Mouse (Mus musculus): Measurements from ENCODE around the gene Dnah7a.
"Not testable (repeated sequence)": the region's sequence is repeated elsewhere in the genome, so short reads cannot be mapped to it uniquely, and the experiment has no call there.

Dnah7a gene

GRCm38 (mm10) chr1:53704164-53704563 is 2.4 kb downstream of the Dnah7a start:
- no peak for DNase-seq (ENCODE audit: low spot score)

- DNase-seq (ENCODE audit: low spot score), result not testable (repeated sequence)
Observed at GRCm38 (mm10) chr1:53664268-53664667, 42.3 kb downstream of the Dnah7a start.

- DNase-seq (ENCODE audit: low spot score), result no peak
Observed at GRCm38 (mm10) chr1:53639865-53640794, 66.5 kb downstream of the Dnah7a start.

- not testable (repeated sequence) for DNase-seq (ENCODE audit: low spot score)
Observed at GRCm38 (mm10) chr1:53635641-53636040, 70.9 kb downstream of the Dnah7a start.

GRCm38 (mm10) chr1:53632040-53632439 is 74.5 kb downstream of the Dnah7a start:
- DNase-seq (ENCODE audit: low spot score), result not testable (repeated sequence)

GRCm38 (mm10) chr1:53630011-53630410 is 76.6 kb downstream of the Dnah7a start:
- DNase-seq (ENCODE audit: low spot score), result no peak

GRCm38 (mm10) chr1:53613486-53613885 is 93.1 kb downstream of the Dnah7a start:
- no peak for DNase-seq (ENCODE audit: low spot score)

- DNase-seq (ENCODE audit: low spot score), result not testable (repeated sequence)
Observed at GRCm38 (mm10) chr1:53581326-53581725, 125.3 kb downstream of the Dnah7a start.

GRCm38 (mm10) chr1:53557918-53558317 is 148.7 kb downstream of the Dnah7a start:
- not testable (repeated sequence) for DNase-seq (ENCODE audit: low spot score)

- DNase-seq (ENCODE audit: low spot score), result not testable (repeated sequence)
Observed at GRCm38 (mm10) chr1:53547018-53547417, 159.6 kb downstream of the Dnah7a start.

GRCm38 (mm10) chr1:53538356-53538755 is 168.2 kb downstream of the Dnah7a start:
- DNase-seq (ENCODE audit: low spot score), result not testable (repeated sequence)

GRCm38 (mm10) chr1:53534826-53535225 is 171.8 kb downstream of the Dnah7a start:
- DNase-seq (ENCODE audit: low spot score), result not testable (repeated sequence)

- DNase-seq (ENCODE audit: low spot score), result not testable (repeated sequence)
Observed at GRCm38 (mm10) chr1:53526021-53526420, 180.6 kb downstream of the Dnah7a start.

GRCm38 (mm10) chr1:53473699-53474098 is 232.9 kb downstream of the Dnah7a start:
- DNase-seq (ENCODE audit: low spot score), result no peak

GRCm38 (mm10) chr1:53472084-53472483 is 234.5 kb downstream of the Dnah7a start:
- not testable (repeated sequence) for DNase-seq (ENCODE audit: low spot score)

GRCm38 (mm10) chr1:53467325-53467670 is 239.3 kb downstream of the Dnah7a start:
- no peak for DNase-seq (ENCODE audit: low spot score)

- not testable (repeated sequence) for DNase-seq (ENCODE audit: low spot score)
Observed at GRCm38 (mm10) chr1:53466524-53467324, 239.9 kb downstream of the Dnah7a start.

GRCm38 (mm10) chr1:53439173-53439572 is 267.4 kb downstream of the Dnah7a start:
- DNase-seq (ENCODE audit: low spot score), result not testable (repeated sequence)

- not testable (repeated sequence) for DNase-seq (ENCODE audit: low spot score)
Observed at GRCm38 (mm10) chr1:53432433-53432832, 274.2 kb downstream of the Dnah7a start.

- no peak for DNase-seq (ENCODE audit: low spot score)
Observed at GRCm38 (mm10) chr1:53405803-53406325, 300.7 kb downstream of the Dnah7a start.

- not testable (repeated sequence) for DNase-seq (ENCODE audit: low spot score)
Observed at GRCm38 (mm10) chr1:53393936-53394760, 312.4 kb downstream of the Dnah7a start.
